Mouse (Mus musculus): ENCODE data around the gene Rabepk.
"Not testable (repeated sequence)": the region's sequence is repeated elsewhere in the genome, so short reads cannot be mapped to it uniquely, and the experiment has no call there.

DNA sequence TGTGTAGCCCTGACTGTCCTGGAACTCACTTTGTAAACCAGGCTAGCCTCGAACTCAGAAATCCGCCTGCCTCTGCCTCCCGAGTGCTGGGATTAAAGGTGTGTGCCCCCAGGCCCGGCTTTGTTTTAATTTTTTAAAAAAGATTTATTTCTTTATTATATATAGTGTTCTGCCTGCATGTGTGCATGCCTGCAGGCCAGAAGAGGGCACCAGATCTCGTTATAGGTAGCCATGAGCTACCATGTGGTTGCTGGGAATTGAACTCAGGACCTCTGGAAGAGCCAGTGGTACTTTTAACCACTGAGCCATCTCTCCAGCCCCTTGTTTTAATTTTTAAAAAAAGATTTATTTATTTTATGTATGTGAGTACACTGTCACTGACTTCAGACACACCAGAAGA is 40.4 kb upstream of the Rabepk start:
- TF ChIP-seq POLR2A, CTCF (IDR thresholded peaks at IDR 0.05; ENCODE audit: extremely low read depth, insufficient read depth, low read length): not testable (repeated sequence)

Data from cortical plate, adult 2 months (tissue).